Mouse (Mus musculus): ENCODE measurements around the gene Gpr15.
A peak's percentile ranks its signal among the peaks of the same experiment; 100 is the strongest.

Gene Gpr15

GRCm38 (mm10) chr16:58718666-58719120 is at the start of gene Gpr15:
Gene Gpr15 (minus strand): TSS chr16:58719070.
- DNase-seq, result no peak

GRCm38 (mm10) chr16:58763076-58763475 is 44.2 kb upstream of the Gpr15 start, which contains the start of gene Olfr172:
Gene Olfr172 (minus strand): TSS chr16:58763176.
- no peak for DNase-seq

- no peak for DNase-seq
These were observed 37.3 kb upstream of the Gpr15 start for GRCm38 (mm10) chr16:58756191-58756590.

GRCm38 (mm10) chr16:58751314-58751713 is 32.4 kb upstream of the Gpr15 start:
- DNase-seq, result peak; percentile 10

GRCm38 (mm10) chr16:58746715-58747114 is 27.8 kb upstream of the Gpr15 start:
- DNase-seq, result no peak

GRCm38 (mm10) chr16:58740751-58741150 is 21.9 kb upstream of the Gpr15 start:
- no peak for DNase-seq

- no peak for DNase-seq
These were observed 19.9 kb upstream of the Gpr15 start for GRCm38 (mm10) chr16:58738800-58739199.

- DNase-seq, result no peak
These were observed 19.3 kb upstream of the Gpr15 start for GRCm38 (mm10) chr16:58738205-58738604.

GRCm38 (mm10) chr16:58728176-58728671 is 9.4 kb upstream of the Gpr15 start:
- DNase-seq, result no peak

GRCm38 (mm10) chr16:58727477-58728131 is 8.7 kb upstream of the Gpr15 start, which contains the start of gene Cldnd1:
Gene Cldnd1 (plus strand): TSS chr16:58727910.
- DNase-seq, result peak; percentile 97

- no peak for DNase-seq
These were observed 8.0 kb upstream of the Gpr15 start for GRCm38 (mm10) chr16:58726680-58727476.

GRCm38 (mm10) chr16:58722292-58722691 is 3.4 kb upstream of the Gpr15 start:
- DNase-seq, result no peak

GRCm38 (mm10) chr16:58715018-58715417 is 3.9 kb downstream of the Gpr15 start:
- no peak for DNase-seq

GRCm38 (mm10) chr16:58713128-58713527 is 5.7 kb downstream of the Gpr15 start:
- no peak for DNase-seq

- peak; percentile 26 for DNase-seq
These were observed 6.6 kb downstream of the Gpr15 start for GRCm38 (mm10) chr16:58712221-58712620.

- DNase-seq, result no peak
These were observed 9.3 kb downstream of the Gpr15 start for GRCm38 (mm10) chr16:58709536-58709935.

GRCm38 (mm10) chr16:58708601-58709475 is 10.0 kb downstream of the Gpr15 start:
- no peak for DNase-seq

- DNase-seq, result no peak
These were observed 11.5 kb downstream of the Gpr15 start for GRCm38 (mm10) chr16:58707276-58707905.

GRCm38 (mm10) chr16:58704999-58705398 is 13.9 kb downstream of the Gpr15 start:
- DNase-seq, result no peak

- peak; percentile 35 for DNase-seq
These were observed 15.3 kb downstream of the Gpr15 start for GRCm38 (mm10) chr16:58703382-58704124.

- DNase-seq, result no peak
These were observed 16.4 kb downstream of the Gpr15 start for GRCm38 (mm10) chr16:58702329-58702932.

Measured in lung, postnatal 36 days (tissue).